Mouse (Mus musculus): Measurements from ENCODE around the gene Frmd4b. TPM values are rescaled to one million over a fixed set of nuclear protein-coding genes. Genes with fewer than 3 reads are reported as not detected.

The Frmd4b gene
- polyA plus RNA-seq, 1 experiment from 2014 or later, result 17.5 TPM

- Histone ChIP-seq H3K4me3 (ENCODE audit: low read depth, low read length) (no peak overlapping the region), H3K4me1 (ENCODE audit: control insufficient read depth, insufficient read depth, low read length) (peaks cover 13% of the 10 kb centered on the region; the same call in 1 of the 2 replicates), H3K27ac (replicated peaks; ENCODE audit: low read depth, low read length) (no peak overlapping the region), H3K27me3 (replicated peaks; ENCODE audit: control insufficient read depth, insufficient read depth, low read length) (no peaks in the 10 kb centered on the region), H3K4me2 (ENCODE audit: low read depth, low read length) (no peak overlapping the region), H3K36me3 (ENCODE audit: control insufficient read depth, insufficient read depth, low read length) (peaks cover 30% of the 10 kb centered on the region; the same call in 1 of the 2 replicates), H3K9ac (ENCODE audit: low read depth, low read length) (no peak overlapping the region), H3K9me3 (ENCODE audit: control insufficient read depth, low read length) (no peaks in the 10 kb centered on the region)
- WGBS, result 69% methylated on average over 5 of the region's 5 CpGs
- DNase-seq (ENCODE audit: low spot score), result no peak
- ATAC-seq (ENCODE audit: low read depth), result no peak
Observed at GRCm38 (mm10) chr6:97292894-97293293, 324.4 kb downstream of the Frmd4b start.

GRCm38 (mm10) chr6:97292096-97292495 lies 325.2 kb downstream of the Frmd4b start:
- 89% methylated on average over 3 of the region's 3 CpGs for WGBS

GRCm38 (mm10) chr6:97291159-97291908 lies 326.0 kb downstream of the Frmd4b start:
- DNase-seq (ENCODE audit: low spot score) (peak; percentile 59), ATAC-seq (ENCODE audit: low read depth) (0 out of 2 replicates have a peak, but pooled peaks have one; percentile 30)
- peaks cover 13% of the 10 kb centered on the region; the same call in 1 of the 2 replicates for H3K4me1 ChIP-seq (ENCODE audit: control insufficient read depth, insufficient read depth, low read length)
- H3K36me3 ChIP-seq (ENCODE audit: control insufficient read depth, insufficient read depth, low read length), result peaks cover 24% of the 10 kb centered on the region
- no peak overlapping the region for H3K9ac ChIP-seq (ENCODE audit: low read depth, low read length)
- no peak overlapping the region for H3K4me3 ChIP-seq (ENCODE audit: low read depth, low read length)
- H3K27me3 ChIP-seq (replicated peaks; ENCODE audit: control insufficient read depth, insufficient read depth, low read length), result no peaks in the 10 kb centered on the region
- no peaks in the 10 kb centered on the region for H3K9me3 ChIP-seq (ENCODE audit: control insufficient read depth, low read length)
- 62% methylated on average over 21 of the region's 21 CpGs for WGBS
- peak overlapping the region; percentile 2; the same call in 1 of the 2 replicates for H3K4me2 ChIP-seq (ENCODE audit: low read depth, low read length)
- no peak overlapping the region; the same call in 1 of the 2 replicates for H3K27ac ChIP-seq (replicated peaks; ENCODE audit: low read depth, low read length)

More at GRCm38 (mm10) chr6:97292096-97292495, 325.2 kb downstream of the Frmd4b start:
- Histone ChIP-seq H3K27ac (replicated peaks; ENCODE audit: low read depth, low read length) (no peak overlapping the region), H3K27me3 (replicated peaks; ENCODE audit: control insufficient read depth, insufficient read depth, low read length) (no peaks in the 10 kb centered on the region), H3K4me2 (ENCODE audit: low read depth, low read length) (no peak overlapping the region), H3K4me1 (ENCODE audit: control insufficient read depth, insufficient read depth, low read length) (peaks cover 13% of the 10 kb centered on the region; the same call in 1 of the 2 replicates), H3K4me3 (ENCODE audit: low read depth, low read length) (no peak overlapping the region), H3K36me3 (ENCODE audit: control insufficient read depth, insufficient read depth, low read length) (peaks cover 29% of the 10 kb centered on the region), H3K9me3 (ENCODE audit: control insufficient read depth, low read length) (no peaks in the 10 kb centered on the region), H3K9ac (ENCODE audit: low read depth, low read length) (no peak overlapping the region)
- no peak for ATAC-seq (ENCODE audit: low read depth)
- no peak for DNase-seq (ENCODE audit: low spot score)

GRCm38 (mm10) chr6:97290687-97291086 lies 326.7 kb downstream of the Frmd4b start:
- Histone ChIP-seq H3K9me3 (ENCODE audit: control insufficient read depth, low read length) (no peaks in the 10 kb centered on the region), H3K27ac (replicated peaks; ENCODE audit: low read depth, low read length) (no peak overlapping the region), H3K4me1 (ENCODE audit: control insufficient read depth, insufficient read depth, low read length) (peaks cover 13% of the 10 kb centered on the region; the same call in 1 of the 2 replicates), H3K4me3 (ENCODE audit: low read depth, low read length) (no peak overlapping the region), H3K9ac (ENCODE audit: low read depth, low read length) (no peak overlapping the region), H3K4me2 (ENCODE audit: low read depth, low read length) (peak overlapping the region; percentile 2; the same call in 1 of the 2 replicates), H3K27me3 (replicated peaks; ENCODE audit: control insufficient read depth, insufficient read depth, low read length) (no peaks in the 10 kb centered on the region), H3K36me3 (ENCODE audit: control insufficient read depth, insufficient read depth, low read length) (peaks cover 17% of the 10 kb centered on the region)
- no peak for ATAC-seq (ENCODE audit: low read depth)
- no peak for DNase-seq (ENCODE audit: low spot score)
- 46% methylated on average over 3 of the region's 3 CpGs for WGBS

GRCm38 (mm10) chr6:97289838-97290237 lies 327.5 kb downstream of the Frmd4b start:
- no peak overlapping the region for H3K9ac ChIP-seq (ENCODE audit: low read depth, low read length)
- H3K27ac ChIP-seq (replicated peaks; ENCODE audit: low read depth, low read length), result no peak overlapping the region
- H3K36me3 ChIP-seq (ENCODE audit: control insufficient read depth, insufficient read depth, low read length), result peaks cover 12% of the 10 kb centered on the region; the same call in 1 of the 2 replicates
- no peaks in the 10 kb centered on the region for H3K9me3 ChIP-seq (ENCODE audit: control insufficient read depth, low read length)
- no peak for ATAC-seq (ENCODE audit: low read depth)
- WGBS, result 81% methylated on average over 4 of the region's 4 CpGs
- no peak for DNase-seq (ENCODE audit: low spot score)
- H3K27me3 ChIP-seq (replicated peaks; ENCODE audit: control insufficient read depth, insufficient read depth, low read length), result no peaks in the 10 kb centered on the region
- no peak overlapping the region for H3K4me2 ChIP-seq (ENCODE audit: low read depth, low read length)
- H3K4me3 ChIP-seq (ENCODE audit: low read depth, low read length), result no peak overlapping the region
- H3K4me1 ChIP-seq (ENCODE audit: control insufficient read depth, insufficient read depth, low read length), result peaks cover 13% of the 10 kb centered on the region; the same call in 1 of the 2 replicates

GRCm38 (mm10) chr6:97289316-97289820 lies 328.0 kb downstream of the Frmd4b start:
- Histone ChIP-seq H3K9ac (ENCODE audit: low read depth, low read length) (no peak overlapping the region), H3K27me3 (replicated peaks; ENCODE audit: control insufficient read depth, insufficient read depth, low read length) (no peaks in the 10 kb centered on the region), H3K4me1 (ENCODE audit: control insufficient read depth, insufficient read depth, low read length) (peaks cover 13% of the 10 kb centered on the region; the same call in 1 of the 2 replicates), H3K27ac (replicated peaks; ENCODE audit: low read depth, low read length) (no peak overlapping the region), H3K36me3 (ENCODE audit: control insufficient read depth, insufficient read depth, low read length) (peaks cover 9% of the 10 kb centered on the region; the same call in 1 of the 2 replicates), H3K9me3 (ENCODE audit: control insufficient read depth, low read length) (no peaks in the 10 kb centered on the region), H3K4me2 (ENCODE audit: low read depth, low read length) (no peak overlapping the region), H3K4me3 (ENCODE audit: low read depth, low read length) (no peak overlapping the region)
- DNase-seq (ENCODE audit: low spot score) (no peak), ATAC-seq (ENCODE audit: low read depth) (no peak)
- WGBS, result 59% methylated on average over 10 of the region's 10 CpGs

- WGBS, result 65% methylated on average over 19 of the region's 19 CpGs
- Histone ChIP-seq H3K27me3 (replicated peaks; ENCODE audit: control insufficient read depth, insufficient read depth, low read length) (no peaks in the 10 kb centered on the region), H3K4me1 (ENCODE audit: control insufficient read depth, insufficient read depth, low read length) (peaks cover 13% of the 10 kb centered on the region; the same call in 1 of the 2 replicates), H3K4me3 (ENCODE audit: low read depth, low read length) (no peak overlapping the region), H3K27ac (replicated peaks; ENCODE audit: low read depth, low read length) (no peak overlapping the region), H3K4me2 (ENCODE audit: low read depth, low read length) (no peak overlapping the region), H3K9me3 (ENCODE audit: control insufficient read depth, low read length) (no peaks in the 10 kb centered on the region), H3K9ac (ENCODE audit: low read depth, low read length) (no peak overlapping the region), H3K36me3 (ENCODE audit: control insufficient read depth, insufficient read depth, low read length) (peaks cover 9% of the 10 kb centered on the region; the same call in 1 of the 2 replicates)
- DNase-seq (ENCODE audit: low spot score) (no peak), ATAC-seq (ENCODE audit: low read depth) (no peak)
Observed at GRCm38 (mm10) chr6:97288047-97288855, 329.1 kb downstream of the Frmd4b start.

- Histone ChIP-seq H3K9me3 (ENCODE audit: control insufficient read depth, low read length) (no peaks in the 10 kb centered on the region), H3K27me3 (replicated peaks; ENCODE audit: control insufficient read depth, insufficient read depth, low read length) (no peaks in the 10 kb centered on the region), H3K4me2 (ENCODE audit: low read depth, low read length) (no peak overlapping the region), H3K4me3 (ENCODE audit: low read depth, low read length) (no peak overlapping the region), H3K36me3 (ENCODE audit: control insufficient read depth, insufficient read depth, low read length) (peaks cover 4% of the 10 kb centered on the region; the same call in 1 of the 2 replicates), H3K27ac (replicated peaks; ENCODE audit: low read depth, low read length) (no peak overlapping the region), H3K9ac (ENCODE audit: low read depth, low read length) (no peak overlapping the region), H3K4me1 (ENCODE audit: control insufficient read depth, insufficient read depth, low read length) (peaks cover 10% of the 10 kb centered on the region; the same call in 1 of the 2 replicates)
- DNase-seq (ENCODE audit: low spot score) (no peak), ATAC-seq (ENCODE audit: low read depth) (no peak)
- 88% methylated on average over 5 of the region's 5 CpGs for WGBS
Observed at GRCm38 (mm10) chr6:97286332-97286731, 331.0 kb downstream of the Frmd4b start.

Data from embryonic facial prominence, embryonic 14.5 days (tissue).